Mouse (Mus musculus) embryonic facial prominence, embryonic 12.5 days (tissue): ENCODE measurements around the gene Thap2. TPM values are rescaled to one million over a fixed set of nuclear protein-coding genes. Genes with fewer than 3 reads are reported as not detected.

Experiments
- ATAC-seq: fragments of 200-750 bp; cut with Nextera tagmentation; 2 replicates; pipeline ENCODE4 v1.8.0; 2017; ENCODE audit not compliant: insufficient number of reproducible peaks, insufficient read depth, low FRiP score, low TSS enrichment
- H3K27ac ChIP-seq: fragments of 300-500 bp; sonication (generic); 2 replicates; pipeline ENCODE4 v1.5.1; 2016; ENCODE audit warnings: mild to moderate bottlenecking
- H3K27me3 ChIP-seq: fragments of 300-500 bp; sonication (generic); 2 replicates; pipeline ENCODE4 v1.6.1; 2016; ENCODE audit warnings: mild to moderate bottlenecking, moderate library complexity
- H3K36me3 ChIP-seq: fragments of 300-500 bp; sonication (generic); 2 replicates; pipeline ENCODE4 v1.6.1; 2016; ENCODE audit warnings: mild to moderate bottlenecking
- H3K4me1 ChIP-seq: fragments of 300-500 bp; sonication (generic); 2 replicates; pipeline ENCODE4 v1.6.1; 2016
- H3K4me2 ChIP-seq: fragments of 300-500 bp; sonication (generic); replicated peaks from 2 replicates; pipeline ENCODE4 v1.6.1; 2016; ENCODE audit warnings: mild to moderate bottlenecking, moderate library complexity
- H3K4me3 ChIP-seq: fragments of 300-500 bp; sonication (generic); 2 replicates; pipeline ENCODE4 v1.5.1; 2016; ENCODE audit warnings: mild to moderate bottlenecking
- H3K9ac ChIP-seq: fragments of 300-500 bp; sonication (generic); 2 replicates; pipeline ENCODE4 v1.6.1; 2016; ENCODE audit warnings: mild to moderate bottlenecking, moderate library complexity
- H3K9me3 ChIP-seq: fragments of 300-500 bp; sonication (generic); 2 replicates; pipeline ENCODE4 v1.6.1; 2016; ENCODE audit warnings: mild to moderate bottlenecking, moderate library complexity
- WGBS: fragments of 180-500 bp; shearing (Covaris S2); methylation state at CpG from one replicate; pipeline ENCODE4 v1.1.7; 2016; 5-methylcytosine and 5-hydroxymethylcytosine counted together
- polyA plus RNA-seq: library from polyadenylated mRNA; unstranded; fragments of >200 nt; fragmentation: Nextera tagmentation; extraction: Ambion mirVana; gene quantifications from 2 replicates; pipeline ENCODE4 v1.2.1, GENCODE M21; 2016

Gene Thap2
- polyA plus RNA-seq, 1 experiment from 2014 or later: 30.6 TPM

DNA sequence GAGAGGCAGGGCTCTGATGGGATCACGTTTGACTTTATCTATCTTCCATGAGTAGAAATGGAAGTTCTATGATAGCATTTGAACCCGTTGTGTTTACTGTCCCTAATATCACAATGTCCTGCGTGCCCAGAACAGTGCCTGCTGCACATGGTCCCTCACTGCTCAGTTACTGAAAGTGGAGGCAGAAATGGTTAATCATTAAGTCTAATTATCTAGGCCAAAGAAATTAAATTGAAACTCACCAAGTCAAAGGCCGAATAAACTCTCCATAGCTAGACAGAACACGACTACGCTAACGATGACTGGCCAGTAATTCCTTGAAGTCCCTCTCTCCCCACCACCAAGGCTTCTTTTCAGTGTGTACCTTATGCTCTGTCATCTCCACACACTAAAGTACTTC lies 34.7 kb downstream of the Thap2 start:
- Histone ChIP-seq H3K36me3 (peaks cover 8% of the 10 kb centered on the region), H3K27me3 (no peaks in the 10 kb centered on the region), H3K27ac (no peak overlapping the region), H3K9me3 (no peaks in the 10 kb centered on the region), H3K4me2 (no peak overlapping the region), H3K4me3 (no peak overlapping the region), H3K4me1 (no peaks in the 10 kb centered on the region), H3K9ac (no peak overlapping the region)
- no peak for ATAC-seq
- WGBS: 85% methylated on average over 7 of the region's 7 CpGs

DNA sequence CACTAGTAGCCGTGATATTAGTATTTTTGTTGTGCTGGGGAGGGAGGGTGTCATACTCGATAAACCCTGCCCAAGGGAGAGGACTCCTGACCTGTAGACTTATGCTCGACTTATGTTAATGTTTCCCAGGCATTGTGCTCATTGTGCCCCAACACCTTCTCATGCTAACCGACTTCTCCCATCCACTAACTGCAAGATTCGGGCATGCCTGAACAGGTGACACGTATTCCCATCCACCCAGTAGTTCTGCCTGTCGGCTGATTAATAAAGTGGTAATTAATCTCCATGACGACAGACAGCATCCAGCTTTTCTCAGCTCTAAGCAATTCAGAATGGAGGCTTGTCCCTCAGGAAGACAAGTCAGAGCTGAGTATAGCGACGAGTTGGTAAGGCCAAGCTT lies 35.2 kb downstream of the Thap2 start:
- no peak overlapping the region for H3K9ac ChIP-seq
- peaks cover 8% of the 10 kb centered on the region for H3K36me3 ChIP-seq
- H3K4me2 ChIP-seq: no peak overlapping the region
- H3K27me3 ChIP-seq: no peaks in the 10 kb centered on the region
- no peak overlapping the region for H3K27ac ChIP-seq
- WGBS: 77% methylated on average over 10 of the region's 10 CpGs
- H3K4me1 ChIP-seq: no peaks in the 10 kb centered on the region
- no peaks in the 10 kb centered on the region for H3K9me3 ChIP-seq
- ATAC-seq: no peak
- H3K4me3 ChIP-seq: no peak overlapping the region

DNA sequence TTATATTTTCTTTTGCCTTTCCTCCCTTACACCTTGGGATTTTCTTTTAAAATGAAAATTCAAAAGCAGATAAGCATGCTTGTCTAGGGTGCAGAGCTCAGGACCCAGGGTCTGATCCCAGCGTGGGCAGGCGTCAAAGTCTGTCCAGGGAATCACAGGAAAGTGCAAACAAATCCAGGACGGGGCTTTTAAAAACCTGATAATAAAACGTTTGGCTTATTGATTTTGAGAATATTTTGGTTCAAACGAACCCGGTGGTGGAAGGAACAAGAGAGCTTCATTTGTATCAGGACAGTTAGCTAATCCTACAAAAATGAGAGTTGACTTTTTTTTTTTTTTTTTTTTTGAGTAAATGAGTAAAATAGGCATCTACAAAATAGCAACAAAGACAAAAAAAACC lies 36.1 kb downstream of the Thap2 start:
- Histone ChIP-seq H3K36me3 (peaks cover 8% of the 10 kb centered on the region), H3K27me3 (no peaks in the 10 kb centered on the region), H3K4me1 (no peaks in the 10 kb centered on the region), H3K4me2 (no peak overlapping the region), H3K9ac (no peak overlapping the region), H3K4me3 (no peak overlapping the region), H3K27ac (no peak overlapping the region), H3K9me3 (no peaks in the 10 kb centered on the region)
- ATAC-seq: no peak
- 81% methylated on average over 6 of the region's 6 CpGs for WGBS

DNA sequence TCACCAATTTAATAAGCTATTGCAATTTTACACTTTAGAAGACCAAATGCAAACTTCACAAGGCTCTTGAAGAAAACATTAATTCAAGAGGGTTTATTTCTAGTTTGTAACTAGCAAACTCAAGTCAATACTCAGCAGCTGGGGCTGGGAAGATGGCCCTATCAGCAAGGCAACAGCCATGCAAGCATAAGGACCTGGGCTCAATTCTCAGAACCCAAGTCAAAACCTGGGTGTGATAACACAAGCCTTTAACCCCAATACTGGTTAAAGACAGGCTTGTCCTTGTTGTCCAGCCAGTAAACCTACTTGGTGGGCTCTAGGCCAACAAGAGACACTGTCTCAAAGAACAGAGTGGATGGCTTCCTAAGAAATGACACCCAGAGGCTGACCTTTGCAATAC lies 37.8 kb downstream of the Thap2 start:
- Histone ChIP-seq H3K4me1 (no peaks in the 10 kb centered on the region), H3K9ac (no peak overlapping the region), H3K4me2 (no peak overlapping the region), H3K36me3 (peaks cover 18% of the 10 kb centered on the region), H3K27ac (no peak overlapping the region), H3K4me3 (no peak overlapping the region), H3K27me3 (no peaks in the 10 kb centered on the region), H3K9me3 (no peaks in the 10 kb centered on the region)
- no peak for ATAC-seq

GRCm38 (mm10) chr10:115342771-115343425 lies 41.3 kb downstream of the Thap2 start:
- H3K36me3 ChIP-seq: peaks cover 25% of the 10 kb centered on the region
- H3K9me3 ChIP-seq: no peaks in the 10 kb centered on the region
- no peak for ATAC-seq
- no peak overlapping the region for H3K4me2 ChIP-seq
- no peaks in the 10 kb centered on the region for H3K4me1 ChIP-seq
- 86% methylated on average over 4 of the region's 4 CpGs for WGBS
- H3K9ac ChIP-seq: no peak overlapping the region
- no peak overlapping the region for H3K4me3 ChIP-seq
- no peak overlapping the region for H3K27ac ChIP-seq
- no peaks in the 10 kb centered on the region for H3K27me3 ChIP-seq

DNA sequence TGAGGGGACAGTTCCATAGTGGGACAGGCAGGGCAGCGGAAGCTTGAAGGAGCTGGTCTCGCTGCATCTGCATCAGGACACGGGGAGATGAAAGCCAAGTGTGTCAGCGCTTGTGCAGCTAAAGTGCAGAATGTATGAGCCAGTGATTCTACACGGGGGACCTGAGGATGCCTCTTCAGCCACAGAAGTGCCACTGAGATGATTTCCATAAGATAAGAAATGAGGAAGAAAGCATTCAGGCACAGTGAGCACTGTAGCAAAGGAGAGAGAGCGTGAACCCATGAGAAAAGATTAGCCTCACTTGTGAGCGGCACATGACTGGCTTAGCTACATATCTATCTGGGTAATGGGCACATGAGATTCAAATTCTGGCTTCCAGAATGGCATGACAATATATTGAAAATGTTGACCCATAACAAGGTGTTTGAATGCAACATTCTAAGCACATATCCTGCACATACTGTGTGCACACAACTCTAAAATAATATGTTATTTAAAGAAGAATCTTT lies 44.4 kb downstream of the Thap2 start:
- Histone ChIP-seq H3K36me3 (peaks cover 17% of the 10 kb centered on the region; the same call in 1 of the 2 replicates), H3K27ac (no peak overlapping the region), H3K4me1 (no peaks in the 10 kb centered on the region), H3K4me3 (no peak overlapping the region), H3K4me2 (no peak overlapping the region), H3K9me3 (no peaks in the 10 kb centered on the region), H3K27me3 (no peaks in the 10 kb centered on the region), H3K9ac (no peak overlapping the region)
- 94% methylated on average over 7 of the region's 7 CpGs for WGBS
- no peak for ATAC-seq

DNA sequence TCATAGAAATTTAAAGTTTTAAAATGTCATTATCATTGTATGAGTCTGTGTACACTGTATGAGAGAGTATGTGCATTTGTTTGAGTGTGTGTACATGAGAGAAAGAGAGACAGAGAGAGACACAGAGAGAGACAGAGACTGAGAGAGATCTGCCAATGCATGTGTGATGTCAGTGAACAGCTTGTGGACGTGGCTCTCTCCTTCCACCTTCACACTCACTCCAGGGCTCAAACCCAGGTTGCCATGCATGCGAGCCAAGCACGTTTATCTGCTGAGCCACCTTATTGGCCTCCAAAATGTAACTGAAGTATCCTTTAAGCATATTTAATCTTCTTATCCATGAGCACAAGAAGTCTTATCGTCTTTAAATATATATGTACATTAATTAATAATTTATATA lies 47.3 kb downstream of the Thap2 start:
- WGBS: 81% methylated on average over 4 of the region's 4 CpGs
- H3K36me3 ChIP-seq: peaks cover 9% of the 10 kb centered on the region; the same call in 1 of the 2 replicates
- H3K27ac ChIP-seq: no peak overlapping the region
- H3K9me3 ChIP-seq: no peaks in the 10 kb centered on the region
- H3K27me3 ChIP-seq: no peaks in the 10 kb centered on the region
- no peak overlapping the region for H3K9ac ChIP-seq
- no peak for ATAC-seq
- no peak overlapping the region for H3K4me2 ChIP-seq
- H3K4me1 ChIP-seq: no peaks in the 10 kb centered on the region
- no peak overlapping the region for H3K4me3 ChIP-seq

GRCm38 (mm10) chr10:115333528-115333927 lies 50.7 kb downstream of the Thap2 start:
- Histone ChIP-seq H3K27me3 (no peaks in the 10 kb centered on the region), H3K27ac (no peak overlapping the region), H3K4me3 (no peak overlapping the region), H3K9me3 (no peaks in the 10 kb centered on the region), H3K9ac (no peak overlapping the region), H3K36me3 (no peaks in the 10 kb centered on the region), H3K4me2 (no peak overlapping the region), H3K4me1 (no peaks in the 10 kb centered on the region)
- 81% methylated on average over 9 of the region's 9 CpGs for WGBS
- no peak for ATAC-seq

DNA sequence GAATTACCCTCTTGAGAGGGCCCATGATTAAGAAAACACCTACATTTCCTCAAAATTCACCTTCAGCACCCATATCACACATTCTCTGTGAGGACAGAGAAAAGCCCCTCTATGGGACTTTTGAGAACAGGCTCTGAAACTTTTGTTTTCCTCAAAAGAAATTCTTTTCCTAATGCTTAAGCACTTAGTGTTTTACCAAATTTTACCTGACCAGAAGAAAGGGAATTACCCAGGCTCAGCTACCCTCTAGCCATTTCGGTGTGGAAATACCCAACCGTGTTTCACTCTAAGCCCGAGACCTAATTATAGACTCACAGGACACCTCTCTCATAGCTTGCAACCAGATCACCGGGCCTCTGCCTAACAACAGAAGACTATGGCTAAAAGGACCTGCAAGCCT lies 51.2 kb downstream of the Thap2 start:
- H3K9me3 ChIP-seq: no peaks in the 10 kb centered on the region
- WGBS: 80% methylated on average over 4 of the region's 4 CpGs
- H3K9ac ChIP-seq: no peak overlapping the region
- no peak for ATAC-seq
- H3K4me3 ChIP-seq: no peak overlapping the region
- H3K4me2 ChIP-seq: no peak overlapping the region
- no peak overlapping the region for H3K27ac ChIP-seq
- no peaks in the 10 kb centered on the region for H3K36me3 ChIP-seq
- H3K4me1 ChIP-seq: no peaks in the 10 kb centered on the region
- no peaks in the 10 kb centered on the region for H3K27me3 ChIP-seq

DNA sequence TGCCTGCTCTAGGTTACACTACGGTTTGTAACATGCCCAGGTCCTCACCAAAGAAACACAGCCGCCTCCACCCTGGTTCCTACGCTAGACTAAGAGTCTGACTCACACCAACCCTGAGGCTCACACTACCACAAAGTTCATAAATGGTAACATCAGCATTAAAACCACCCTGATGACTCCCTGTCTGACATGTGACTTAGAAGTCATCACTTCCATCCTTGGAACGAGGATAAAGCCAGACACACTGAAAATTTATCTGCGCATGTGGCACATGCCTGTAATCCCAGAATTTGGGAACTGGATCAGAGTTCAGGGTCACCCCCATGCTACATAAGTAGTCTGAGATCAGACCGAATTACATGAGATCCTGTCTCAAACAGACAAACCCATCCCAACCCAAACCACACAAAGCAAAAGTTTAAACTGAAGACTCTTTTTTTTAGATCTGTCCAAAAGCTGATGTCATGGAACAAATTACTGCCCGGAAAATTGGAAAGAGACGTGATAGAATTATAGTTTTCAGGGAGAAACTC lies 51.8 kb downstream of the Thap2 start:
- no peak overlapping the region for H3K9ac ChIP-seq
- H3K4me1 ChIP-seq: no peaks in the 10 kb centered on the region
- 80% methylated on average over 8 of the region's 8 CpGs for WGBS
- no peak overlapping the region for H3K4me3 ChIP-seq
- H3K36me3 ChIP-seq: no peaks in the 10 kb centered on the region
- H3K4me2 ChIP-seq: no peak overlapping the region
- no peak for ATAC-seq
- no peaks in the 10 kb centered on the region for H3K27me3 ChIP-seq
- no peaks in the 10 kb centered on the region for H3K9me3 ChIP-seq
- no peak overlapping the region for H3K27ac ChIP-seq

DNA sequence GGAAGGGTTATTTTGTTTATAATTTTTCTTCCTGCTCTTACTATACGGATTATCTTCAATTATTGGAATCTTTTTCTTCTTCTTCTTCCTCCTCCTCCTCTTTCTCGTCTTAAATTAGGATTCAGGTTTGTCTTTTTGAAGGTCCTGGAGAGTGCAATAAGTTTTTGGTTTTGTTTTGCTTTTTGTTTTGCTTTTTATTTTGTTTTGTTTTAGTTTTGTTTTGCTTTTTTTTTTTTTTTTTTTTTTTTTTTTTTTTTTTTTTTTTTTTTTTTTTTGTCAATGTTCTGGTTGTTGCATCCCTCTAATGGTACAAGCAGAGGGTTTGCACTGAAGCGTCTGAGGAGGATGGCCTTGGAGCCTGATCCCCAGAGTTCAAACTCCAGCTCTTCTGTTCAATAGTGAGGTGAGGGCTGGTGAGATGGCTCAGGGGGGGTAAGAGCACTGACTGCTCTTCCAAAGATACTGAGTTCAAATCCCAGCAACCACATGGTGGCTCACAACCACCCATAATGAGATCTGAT lies 55.2 kb downstream of the Thap2 start:
- 78% methylated on average over 3 of the region's 3 CpGs for WGBS
- H3K4me2 ChIP-seq: no peak overlapping the region

GRCm38 (mm10) chr10:115328514-115328913 lies 55.7 kb downstream of the Thap2 start:
- Histone ChIP-seq H3K27ac (no peak overlapping the region), H3K36me3 (no peaks in the 10 kb centered on the region), H3K9ac (no peak overlapping the region), H3K4me2 (no peak overlapping the region), H3K27me3 (no peaks in the 10 kb centered on the region), H3K9me3 (no peaks in the 10 kb centered on the region), H3K4me3 (no peak overlapping the region), H3K4me1 (no peaks in the 10 kb centered on the region)
- ATAC-seq: no peak
- WGBS: 70% methylated on average over 6 of the region's 6 CpGs

More for the DNA sequence above, 55.2 kb downstream of the Thap2 start:
- no peaks in the 10 kb centered on the region for H3K4me1 ChIP-seq
- no peak overlapping the region for H3K4me3 ChIP-seq
- no peaks in the 10 kb centered on the region for H3K36me3 ChIP-seq
- H3K9me3 ChIP-seq: no peaks in the 10 kb centered on the region
- no peaks in the 10 kb centered on the region for H3K27me3 ChIP-seq
- ATAC-seq: no peak
- H3K27ac ChIP-seq: no peak overlapping the region
- H3K9ac ChIP-seq: no peak overlapping the region
